Mouse (Mus musculus) lung, postnatal 0 days (tissue): ENCODE measurements around the gene Oas1f.
"Not testable (repeated sequence)": the region's sequence is repeated elsewhere in the genome, so short reads cannot be mapped to it uniquely, and the experiment has no call there.

Experiments
- CTCF ChIP-seq: IDR thresholded peaks from 2 replicates; pipeline ENCODE4 v1.5.1; 2016; ENCODE audit warnings: antibody characterized with exemption, mild to moderate bottlenecking
- EP300 ChIP-seq: IDR thresholded peaks from 2 replicates; pipeline ENCODE4 v1.6.1; 2016; ENCODE audit warnings: antibody characterized with exemption, mild to moderate bottlenecking, control low read depth

DNA sequence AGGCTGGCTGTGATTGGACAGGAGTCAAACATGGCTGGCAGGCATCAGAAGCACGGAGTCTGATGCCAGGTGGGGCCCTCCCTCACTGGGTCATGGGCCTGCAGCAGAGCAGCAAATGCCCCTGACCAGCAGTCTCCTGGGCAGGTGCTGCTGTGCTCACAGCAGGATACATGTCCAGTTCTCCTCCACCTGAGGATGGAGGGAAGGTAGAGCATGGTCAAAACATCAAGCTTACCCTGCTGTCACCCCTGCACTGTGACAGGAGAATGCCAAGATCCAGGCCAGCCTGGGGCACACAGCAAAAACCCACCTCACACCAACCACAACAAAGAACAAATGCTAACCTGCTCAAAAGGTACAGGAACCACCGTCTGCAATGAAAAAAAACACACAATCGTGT is 29.7 kb downstream of the Oas1f start:
- TF ChIP-seq EP300, CTCF: not testable (repeated sequence)
